Mouse (Mus musculus): ENCODE results near the gene Kif27.

DNA sequence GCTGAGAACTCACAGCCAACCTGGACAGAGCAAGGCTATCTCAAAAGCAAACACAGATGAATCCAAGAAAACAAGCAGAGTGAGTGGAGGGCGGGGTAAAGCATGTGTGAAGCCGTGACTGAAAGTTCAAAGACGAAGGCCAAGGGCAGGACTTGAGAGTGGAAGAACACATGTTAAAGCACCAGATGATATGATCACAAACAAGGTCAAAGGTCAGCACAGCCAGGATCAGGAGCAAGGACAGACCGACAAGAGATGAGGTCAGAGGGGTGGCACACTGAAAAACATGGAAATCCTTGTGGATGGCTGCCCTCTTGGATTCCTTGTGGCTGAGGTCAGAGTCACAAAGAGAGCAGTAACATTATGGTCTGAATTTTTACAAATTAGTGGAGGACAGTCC, 8.3 kb downstream of the Kif27 start:
- TF ChIP-seq CTCF (IDR thresholded peaks at IDR 0.05; ENCODE audit: borderline replicate concordance, control insufficient read depth, extremely low read depth, insufficient read depth, low read length, poor library complexity): no peak
- TF ChIP-seq POLR2A (IDR thresholded peaks at IDR 0.05; ENCODE audit: control insufficient read depth, extremely low read depth, insufficient read depth, low read length, poor library complexity): no peak

All from thymus, adult 2 months (tissue).